25 mouse cellular contexts compared by ENCODE assay signal in the genomic region with DNA sequence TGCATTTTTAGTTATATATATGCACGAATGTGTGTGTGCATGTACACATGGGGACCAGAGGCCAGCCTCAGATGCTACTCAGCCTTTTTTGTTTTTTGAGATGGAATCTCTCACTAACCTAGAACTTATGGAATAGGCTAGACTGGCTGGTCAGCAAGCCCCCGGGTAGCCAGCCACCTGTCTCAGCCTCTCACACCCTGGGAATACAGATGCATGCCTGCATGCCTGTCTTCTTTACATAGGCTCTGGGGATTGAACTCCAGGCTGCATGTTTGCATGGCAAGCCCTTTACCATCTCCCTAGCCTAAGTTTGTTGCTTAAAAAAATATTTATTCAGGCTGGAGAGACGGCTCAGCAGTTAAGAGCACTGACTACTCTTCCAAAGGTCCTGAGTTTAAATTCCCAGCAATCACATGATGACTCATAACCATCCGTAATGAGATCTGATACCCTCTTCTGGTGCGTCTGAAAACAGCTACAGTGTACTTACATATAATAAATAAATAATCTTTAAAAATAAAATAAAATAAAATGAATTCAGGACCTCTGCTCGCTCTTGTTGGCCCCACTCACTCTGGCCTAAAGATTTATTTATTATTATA. TPM values are rescaled to one million over a fixed set of nuclear protein-coding genes. Genes with fewer than 3 reads are reported as not detected.
DNase-seq lines count a peak whose midpoint lies in the region; ATAC-seq and TF ChIP-seq lines count a peak whose summit lies in the region.
"Had no signal": no experiment of that assay in that cellular context is flagged by ENCODE, and none has a peak within 500 bp of the region (broad histone marks: within the 10 kb centered on the region; RNA-seq: fewer than 3 reads in every experiment).

No protein-coding gene starts in this region.

- no peaks in the 10 kb centered on the region for H3K27me3 ChIP-seq in spleen, adult 2 months (ENCODE audit: control insufficient read depth, insufficient read depth, low read length)
- H3K27me3 ChIP-seq in myocyte (ENCODE audit: control insufficient read depth, insufficient read depth, insufficient read length) = no peaks in the 10 kb centered on the region
- no peaks in the 10 kb centered on the region for H3K27me3 ChIP-seq in stomach, postnatal 0 days (ENCODE audit: control insufficient read depth, insufficient read depth, low read length)
- H3K27me3 ChIP-seq: CH12.LX; embryonic facial prominence, embryonic 12.5 days; forebrain, embryonic 12.5 days had no signal

- H3K27ac ChIP-seq in spleen, adult 2 months (ENCODE audit: insufficient read depth, low read length) = peak overlapping the region; percentile 66
- no peak overlapping the region for H3K27ac ChIP-seq in stomach, postnatal 0 days (replicated peaks)
- H3K27ac ChIP-seq: embryonic facial prominence, embryonic 10.5 days; embryonic facial prominence, embryonic 12.5 days; forebrain, embryonic 10.5 days; forebrain, embryonic 12.5 days had no signal

- H3K9ac ChIP-seq in stomach, postnatal 0 days (ENCODE audit: low read length) = no peak overlapping the region
- H3K9ac ChIP-seq: embryonic facial prominence, embryonic 12.5 days; forebrain, embryonic 12.5 days had no signal

- no peaks in the 10 kb centered on the region for H3K79me2 ChIP-seq in myocyte (ENCODE audit: control insufficient read depth, insufficient read depth)

- TF ChIP-seq CTCF in spleen, adult 2 months (IDR thresholded peaks at IDR 0.05; ENCODE audit: extremely low read depth, insufficient read depth, insufficient read length, insufficient replicate concordance) = no peak
- no peak for TF ChIP-seq CTCF in stomach, postnatal 0 days (IDR thresholded peaks at IDR 0.05; ENCODE audit: low read depth)

- TF ChIP-seq EP300 in stomach, postnatal 0 days (optimal IDR thresholded peaks at IDR 0.05) = no peak

- H3K36me3 ChIP-seq in spleen, adult 2 months (ENCODE audit: control insufficient read depth, insufficient read depth, low read length) = no peaks in the 10 kb centered on the region
- H3K36me3 ChIP-seq in myocyte (ENCODE audit: control insufficient read depth, insufficient read depth) = no peaks in the 10 kb centered on the region
- H3K36me3 ChIP-seq in stomach, postnatal 0 days (ENCODE audit: control insufficient read depth, insufficient read depth, low read length) = no peaks in the 10 kb centered on the region
- H3K36me3 ChIP-seq: embryonic facial prominence, embryonic 10.5 days; embryonic facial prominence, embryonic 12.5 days; forebrain, embryonic 10.5 days; forebrain, embryonic 12.5 days; G1E had no signal

- no peaks in the 10 kb centered on the region; the same call in 1 of the 2 replicates for H3K4me1 ChIP-seq in spleen, adult 2 months (ENCODE audit: control insufficient read depth, insufficient read depth, insufficient read length)
- no peaks in the 10 kb centered on the region for H3K4me1 ChIP-seq in stomach, postnatal 0 days (replicated peaks; ENCODE audit: control insufficient read depth, insufficient read depth)
- H3K4me1 ChIP-seq: embryonic facial prominence, embryonic 10.5 days; embryonic facial prominence, embryonic 12.5 days; forebrain, embryonic 10.5 days; forebrain, embryonic 12.5 days had no signal

- no peaks in the 10 kb centered on the region for H3K9me3 ChIP-seq in stomach, postnatal 0 days (ENCODE audit: control insufficient read depth, low read length)
- H3K9me3 ChIP-seq: embryonic facial prominence, embryonic 10.5 days; embryonic facial prominence, embryonic 12.5 days; forebrain, embryonic 10.5 days; forebrain, embryonic 12.5 days; G1E had no signal

- no peak overlapping the region for H3ac ChIP-seq in myocyte (ENCODE audit: control insufficient read depth, insufficient read length)

- H3K4me2 ChIP-seq in myocyte (ENCODE audit: low read depth) = peak overlapping the region; percentile 53
- no peak overlapping the region for H3K4me2 ChIP-seq in stomach, postnatal 0 days (replicated peaks; ENCODE audit: low read depth)
- H3K4me2 ChIP-seq: embryonic facial prominence, embryonic 12.5 days; forebrain, embryonic 12.5 days had no signal

- TF ChIP-seq POLR2A in spleen, adult 2 months (IDR thresholded peaks at IDR 0.05; ENCODE audit: low read depth, low read length) = no peak
- no peak for TF ChIP-seq POLR2A in myocyte (IDR thresholded peaks at IDR 0.05; ENCODE audit: insufficient read length, low read depth)

- H3K4me3 ChIP-seq in spleen, adult 2 months (ENCODE audit: extremely low read depth, insufficient read depth, insufficient read length) = no peak overlapping the region
- no peak overlapping the region for H3K4me3 ChIP-seq in myocyte
- H3K4me3 ChIP-seq in stomach, postnatal 0 days (ENCODE audit: low read depth, low read length) = no peak overlapping the region
- H3K4me3 ChIP-seq: embryonic facial prominence, embryonic 10.5 days; embryonic facial prominence, embryonic 12.5 days; erythroblast, embryonic 14.5 days; forebrain, embryonic 10.5 days; forebrain, embryonic 12.5 days had no signal

- no peak for ATAC-seq in granulocyte monocyte progenitor cell, adult 5-6 weeks (replicated peaks; ENCODE audit: poor library complexity, severe bottlenecking)
- ATAC-seq in stomach, postnatal 0 days (ENCODE audit: low FRiP score, low TSS enrichment) = no peak
- ATAC-seq: forebrain, embryonic 14.5 days; forebrain, embryonic 16.5 days had no signal

- no peak for DNase-seq in spleen, adult 2 months (ENCODE audit: low read depth in 1 of 2, low spot score in 2 of 2)
- DNase-seq in spleen, adult 12 weeks (ENCODE audit: low spot score) = no peak
- DNase-seq in 3T3-L1 (ENCODE audit: low read depth, low spot score) (peak; percentile 61), NIH3T3 (ENCODE audit: low read depth) (peak; percentile 64)
- no peak for DNase-seq in adrenal gland, postnatal 10 days
- no peak for DNase-seq in stomach, postnatal 0 days (ENCODE audit: low spot score)
- DNase-seq: adrenal gland, adult 8-10 months; adrenal gland, postnatal 25 days; cerebellum, adult 11 months; cerebellum, adult 18-20 months; cerebellum, adult 8-10 months; cerebellum, adult 9-11 months; cerebellum, postnatal 14 days; cerebellum, postnatal 36 days had no signal

- 85% methylated on average over 6 of the region's 6 CpGs for WGBS in spleen, adult 2 months
- 57% methylated on average over 6 of the region's 6 CpGs for WGBS in stomach, postnatal 0 days

TF ChIP-seq in myocyte, 11 proteins besides CTCF, POLR2A, EP300 and RAD21:
- no peak for TF ChIP-seq REST (IDR thresholded peaks at IDR 0.05; ENCODE audit: insufficient read depth, insufficient read length)
- peak in 2 of 3 experiments; percentile 41 to 48 for TF ChIP-seq MYOD1 (IDR thresholded peaks at IDR 0.05; ENCODE audit: control insufficient read depth in 1 of 3, insufficient read length in 2 of 3, low read depth in 2 of 3)
- TF ChIP-seq USF1 (IDR thresholded peaks at IDR 0.05; ENCODE audit: low read depth) = peak; percentile 20
- no peak for TF ChIP-seq TCF12 (IDR thresholded peaks at IDR 0.05; ENCODE audit: insufficient read depth, poor library complexity, severe bottlenecking)
- TF ChIP-seq MYOG (IDR thresholded peaks at IDR 0.05; ENCODE audit: control insufficient read depth in 1 of 3, insufficient read depth in 1 of 3, insufficient read length in 2 of 3, low read depth in 2 of 3) = no peak

RNA-seq across cellular contexts. Expression of gene Map3k19, which starts 5.1 kb away (rescaled TPM):
- 1.2 and 2.1 TPM in 2 replicates for polyA plus RNA-seq in spleen, adult 2 months (2012; rRNA removed)
- polyA plus RNA-seq in myocyte (2012; fragmentation: generic; extraction: Trizol) = 0.18 TPM
- total RNA-seq in adrenal gland, postnatal 10 days (2021) = under 1 TPM; 0.09 to 0.12 TPM
- total RNA-seq in granulocyte monocyte progenitor cell, adult 5-6 weeks (2014; fragmentation: Nextera tagmentation) = not detected in 2 replicates
- 0.10 TPM in 1 of 2 replicates, not detected in the other for total RNA-seq in granulocyte monocyte progenitor cell, adult 5-6 weeks (2017)
- not detected in 2 replicates for polyA plus RNA-seq in stomach, postnatal 0 days (2015; fragmentation: Nextera tagmentation; extraction: Ambion mirVana)
- polyA plus RNA-seq: erythroblast, embryonic 14.5 days; forebrain, embryonic 10.5 days; G1E had no signal

RNA-seq across cellular contexts. Expression of gene Rab3gap1, which starts 8.7 kb away (rescaled TPM):
- polyA plus RNA-seq in spleen, adult 2 months (2012; rRNA removed) = 17.7 and 19.8 TPM in 2 replicates
- 20.0 TPM for polyA plus RNA-seq in myocyte (2012; fragmentation: generic; extraction: Trizol)
- 10 to 100 TPM; 39.5 to 41.1 TPM for total RNA-seq in adrenal gland, postnatal 10 days (2021)
- total RNA-seq in granulocyte monocyte progenitor cell, adult 5-6 weeks (2014; fragmentation: Nextera tagmentation) = 16.6 and 22.1 TPM in 2 replicates
- 38.5 and 38.9 TPM in 2 replicates for total RNA-seq in granulocyte monocyte progenitor cell, adult 5-6 weeks (2017)
- 13.5 and 13.8 TPM in 2 replicates for polyA plus RNA-seq in stomach, postnatal 0 days (2015; fragmentation: Nextera tagmentation; extraction: Ambion mirVana)

Comparison
In these comparisons a context has a peak if more than half of its experiments do, and no peak if none do; other contexts are left out.
1. DNase-seq: peak in 3T3-L1 (single experiment) and NIH3T3 (single experiment); none in spleen, adult 2 months (0 of 2), spleen, adult 12 weeks (single experiment), adrenal gland, postnatal 10 days (single experiment) and stomach, postnatal 0 days (single experiment).